Mouse (Mus musculus): ENCODE measurements around the gene Vmn1r131.
"Not testable (repeated sequence)": the region's sequence is repeated elsewhere in the genome, so short reads cannot be mapped to it uniquely, and the experiment has no call there.

Vmn1r131 gene

DNA sequence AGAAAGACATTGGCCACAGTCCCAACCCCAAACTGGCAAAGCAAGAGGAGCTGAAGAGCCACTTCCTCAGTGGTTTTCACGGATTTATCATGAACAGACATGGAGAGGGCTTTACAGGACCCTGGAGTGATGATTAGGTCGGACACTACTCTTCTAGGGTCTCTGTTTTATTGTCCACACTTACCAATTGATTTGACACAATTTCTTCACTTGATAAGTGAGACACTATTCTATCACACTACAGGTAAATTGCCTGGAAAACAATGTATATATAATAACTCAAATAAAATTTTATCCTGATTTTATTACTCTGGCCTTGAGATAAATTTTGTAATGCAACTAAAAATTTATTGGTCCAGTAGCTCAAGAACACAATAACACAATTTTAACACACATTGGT lies at the start of gene Vmn1r131:
Gene Vmn1r131, minus strand, starts transcription at position 101 of the 400 bp plus-strand sequence.
- DNase-seq: not testable (repeated sequence)

GRCm38 (mm10) chr7:21511480-21511879 lies 34.4 kb downstream of the Vmn1r131 start, which contains the start of gene Vmn1r130:
Vmn1r130 (plus strand) TSS chr7:21511780.
- DNase-seq: not testable (repeated sequence)
